Mouse (Mus musculus) megakaryocyte, adult 5-6 weeks (primary cell): ENCODE measurements around the gene Trappc2l. TPM values are rescaled to one million over a fixed set of nuclear protein-coding genes. Genes with fewer than 3 reads are reported as not detected.
"Not testable (repeated sequence)": the region's sequence is repeated elsewhere in the genome, so short reads cannot be mapped to it uniquely, and the experiment has no call there.

Experiments
- ATAC-seq: 2 replicates; pipeline ENCODE4 v1.8.0; 2016; ENCODE audit warnings: mild to moderate bottlenecking, inconsistent platforms; ENCODE audit not compliant: poor library complexity, severe bottlenecking
- total RNA-seq, 2 experiments: library from RNA; stranded (forward) in 1 of 2; stranded (reverse) in 1 of 2; fragments of 153-499, 151-499 nt in 1 of 2; fragments of 221-1000, 200-1000 nt in 1 of 2; gene quantifications; 2 replicates each; pipeline versions ENCODE4 v1.2.3 to v1.2.4; 2015 to 2017

Gene Trappc2l
- total RNA-seq (2015) (85.8 and 88.2 TPM in 2 replicates), total RNA-seq (2017) (33.0 and 37.6 TPM in 2 replicates)

DNA sequence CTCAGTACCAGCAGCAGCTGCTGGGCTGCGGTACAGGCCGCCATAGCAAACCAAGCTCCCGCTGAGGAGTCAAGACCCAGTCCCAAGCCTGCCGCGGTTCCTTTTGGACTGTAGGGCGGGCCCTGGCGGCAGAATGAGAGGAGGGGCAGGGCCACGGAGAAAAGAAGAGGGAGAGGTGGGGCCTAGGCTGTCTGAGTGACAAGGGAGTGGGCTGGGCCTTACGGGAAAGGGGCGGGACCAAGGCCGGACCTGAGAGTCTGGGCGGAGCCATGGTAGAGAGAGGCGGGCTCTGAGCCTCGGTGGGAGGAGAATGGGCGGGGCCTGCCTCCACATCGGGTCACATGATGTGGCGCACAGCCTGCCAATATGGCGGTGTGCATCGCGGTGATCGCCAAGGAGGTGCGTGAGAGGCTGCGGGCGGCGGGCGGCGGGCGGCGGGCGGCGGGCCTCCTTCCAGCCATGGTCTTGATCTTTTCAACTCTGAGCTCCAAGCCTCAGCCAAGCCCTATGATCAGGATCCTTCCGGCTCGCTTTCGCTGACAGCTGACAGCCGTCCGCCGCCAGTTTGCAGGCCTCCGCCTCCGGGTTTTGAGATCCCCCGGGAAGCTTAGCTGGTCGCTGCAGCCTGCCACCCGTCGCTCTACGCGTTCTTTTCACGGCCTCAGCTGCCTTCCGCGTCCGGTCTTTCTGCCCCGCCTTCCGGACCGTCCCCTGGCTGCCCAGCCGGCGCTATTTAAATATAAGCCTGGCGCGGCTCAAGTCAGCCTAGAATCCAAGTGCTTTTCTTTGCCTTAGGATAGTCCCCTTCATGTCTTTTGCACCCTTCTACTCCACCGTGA, at the start of gene Trappc2l, which contains the start of gene Galns:
Gene Trappc2l (plus strand): TSS at position 346 of the 839 bp plus-strand sequence.
Gene Galns (minus strand): TSS at position 169 of the 839 bp plus-strand sequence.
- peak; percentile 97 for ATAC-seq

DNA sequence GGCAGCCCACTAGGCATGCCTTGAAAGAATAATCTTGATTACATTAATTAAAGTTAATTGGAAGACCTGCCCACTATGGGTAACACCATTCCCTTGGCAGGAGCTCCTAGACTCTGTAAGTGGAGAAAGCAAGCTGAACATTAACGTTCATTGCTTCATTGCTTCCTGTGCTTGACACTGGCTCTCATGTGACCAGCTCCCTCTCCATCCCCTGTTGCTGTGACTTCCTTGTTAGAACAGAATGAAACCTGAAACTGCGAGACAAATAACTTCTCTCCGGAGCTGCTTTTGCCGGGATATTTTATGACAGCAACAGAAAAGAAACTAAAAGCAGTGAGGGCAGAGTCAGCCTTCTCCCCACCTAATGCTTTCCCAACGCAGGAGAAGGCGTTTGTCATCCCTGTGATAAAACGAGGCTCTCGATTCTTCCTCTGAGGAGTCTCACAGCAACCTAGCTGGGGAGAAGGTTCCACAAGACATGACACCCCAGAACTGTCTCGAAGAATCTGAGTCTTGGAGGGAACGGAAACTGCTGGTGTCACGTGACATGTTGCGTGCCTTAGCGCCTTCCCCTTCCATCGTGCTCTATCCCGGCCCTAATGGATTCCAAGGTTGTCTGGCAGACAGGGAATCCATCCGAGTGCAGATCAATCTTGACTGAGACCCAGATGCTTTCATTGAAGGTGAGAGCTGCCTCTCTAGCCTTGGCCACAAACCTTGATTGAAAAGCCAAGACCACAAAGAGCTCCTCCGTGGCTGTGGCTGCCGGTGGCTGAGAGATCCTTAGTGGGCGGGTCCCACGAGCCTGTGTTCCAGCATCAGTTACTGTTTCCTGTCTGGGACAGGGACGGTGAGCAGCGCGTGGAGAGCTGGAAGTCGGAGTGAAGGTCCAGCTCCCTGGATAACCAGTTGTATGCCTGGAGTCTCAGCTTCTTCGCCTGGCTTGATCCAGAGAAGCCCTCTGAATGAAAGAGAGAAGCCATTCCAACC, 46.8 kb upstream of the Trappc2l start:
- ATAC-seq: peak; percentile 33

DNA sequence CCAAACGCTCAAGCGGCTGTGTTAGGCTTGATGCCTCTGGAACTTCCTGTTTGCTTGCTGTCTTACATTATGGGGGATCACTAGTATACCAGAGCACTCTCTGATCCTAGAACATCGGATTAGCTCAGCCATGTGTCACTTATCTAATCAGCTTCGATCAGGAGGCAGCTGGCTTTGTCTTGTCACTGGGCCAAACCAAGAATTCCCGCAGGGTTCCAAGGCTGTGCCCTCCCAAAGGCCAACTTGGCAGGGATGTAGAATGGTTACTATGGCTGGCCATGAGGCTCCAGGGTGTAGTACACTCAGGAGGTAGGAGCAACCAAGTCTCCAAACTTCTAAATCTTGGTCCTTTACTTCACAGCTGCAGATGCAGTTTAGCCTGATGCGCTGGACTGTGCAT, 44.7 kb upstream of the Trappc2l start:
- no peak for ATAC-seq

DNA sequence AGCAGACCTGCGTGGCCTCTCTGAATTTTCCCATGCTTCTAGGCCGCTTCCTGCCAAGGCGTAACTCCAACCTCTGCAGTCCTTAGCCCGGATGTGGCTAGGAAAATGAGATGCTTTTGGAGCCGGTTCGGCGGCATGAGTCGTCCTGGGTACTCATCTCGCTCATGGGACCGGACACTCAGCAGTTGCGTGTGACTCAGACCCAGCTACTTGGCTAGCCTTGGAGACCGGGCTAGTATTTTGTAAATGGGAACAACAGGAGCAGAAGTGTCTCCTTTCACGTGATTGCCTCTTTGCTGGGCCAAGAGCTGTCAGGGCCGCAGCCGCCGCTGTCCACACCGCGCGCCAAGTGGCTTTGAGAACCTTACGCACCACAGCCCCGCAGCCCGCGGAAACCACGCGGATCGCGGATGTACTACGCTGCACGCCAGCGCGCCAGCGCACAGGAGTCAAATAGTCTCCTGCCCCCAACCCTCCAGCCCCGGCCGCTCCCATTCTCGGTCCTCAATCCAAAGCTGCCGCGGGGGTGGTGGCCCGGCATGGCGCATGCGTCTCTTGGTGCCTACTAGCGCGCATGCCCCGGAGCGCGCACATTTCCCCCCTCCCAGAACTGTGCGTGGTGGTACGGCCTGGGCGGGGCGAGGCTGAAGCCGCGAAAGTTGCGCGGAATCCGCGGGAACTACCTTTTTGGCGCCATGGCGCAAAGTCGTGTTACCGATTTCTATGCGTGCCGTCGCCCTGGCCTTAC, 43.9 kb upstream of the Trappc2l start, which contains the start of gene Cdt1:
Gene Cdt1 (plus strand): TSS at position 655 of the 748 bp plus-strand sequence.
- peak; percentile 80 for ATAC-seq

DNA sequence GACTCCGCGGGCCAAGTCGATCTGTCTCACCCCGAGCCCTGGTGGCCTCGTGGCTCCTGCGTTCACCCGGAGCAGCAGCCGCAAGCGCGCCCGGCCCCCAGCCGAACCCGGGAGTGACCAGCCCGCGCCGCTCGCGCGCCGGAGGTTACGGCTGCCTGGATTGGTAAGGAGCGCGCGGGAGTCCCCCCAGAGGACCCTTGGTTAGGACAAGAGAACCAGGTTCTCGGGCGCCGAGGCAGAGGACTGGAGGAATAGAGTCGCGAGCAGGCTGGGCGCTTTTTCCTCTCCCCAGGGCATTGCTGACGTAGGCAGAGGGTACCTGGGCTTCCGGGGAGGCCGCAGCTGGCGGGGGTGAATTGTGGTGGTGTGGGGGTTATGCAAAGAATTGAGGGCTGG, 43.3 kb upstream of the Trappc2l start:
- ATAC-seq: no peak

DNA sequence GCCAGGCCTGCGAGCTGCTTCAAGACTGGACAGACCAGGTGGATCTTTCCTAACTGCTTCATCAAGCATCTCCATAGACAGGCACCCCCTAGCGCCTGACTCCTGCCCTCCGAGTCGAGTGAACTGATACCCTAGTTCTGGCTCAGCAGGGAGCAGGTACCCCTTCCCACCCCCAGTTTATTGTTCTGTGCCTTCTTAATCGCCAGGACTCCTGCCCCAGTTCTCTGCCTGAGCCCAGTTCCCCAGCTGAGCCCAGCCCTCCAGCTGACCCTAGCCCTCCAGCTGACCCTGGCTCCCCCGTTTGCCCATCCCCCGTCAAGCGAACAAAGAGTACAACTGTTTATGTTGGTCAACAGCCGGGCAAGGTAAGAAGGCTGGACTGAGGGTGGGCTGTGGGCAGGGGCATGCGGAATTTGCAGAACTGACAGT, 42.5 kb upstream of the Trappc2l start:
- no peak for ATAC-seq

DNA sequence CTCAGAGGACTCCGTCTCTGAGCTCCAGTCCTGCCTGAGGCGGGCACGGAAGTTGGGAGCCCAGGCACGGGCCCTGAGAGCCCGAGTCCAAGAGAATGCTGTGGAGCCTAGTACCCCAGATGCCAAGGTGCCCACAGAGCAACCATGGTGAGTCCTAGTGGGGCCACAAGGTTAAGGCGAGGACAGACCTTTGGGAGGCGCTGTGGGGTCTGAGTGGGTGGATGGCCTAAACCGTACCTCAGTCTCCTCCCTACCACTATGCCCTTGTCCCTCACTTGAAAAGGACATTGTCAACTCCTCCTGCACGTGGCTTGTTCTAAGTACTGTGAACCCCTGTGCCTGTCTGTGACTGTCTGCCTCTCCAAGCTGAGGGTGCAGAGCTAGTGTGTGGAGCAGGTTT, 42.1 kb upstream of the Trappc2l start:
- ATAC-seq: no peak

DNA sequence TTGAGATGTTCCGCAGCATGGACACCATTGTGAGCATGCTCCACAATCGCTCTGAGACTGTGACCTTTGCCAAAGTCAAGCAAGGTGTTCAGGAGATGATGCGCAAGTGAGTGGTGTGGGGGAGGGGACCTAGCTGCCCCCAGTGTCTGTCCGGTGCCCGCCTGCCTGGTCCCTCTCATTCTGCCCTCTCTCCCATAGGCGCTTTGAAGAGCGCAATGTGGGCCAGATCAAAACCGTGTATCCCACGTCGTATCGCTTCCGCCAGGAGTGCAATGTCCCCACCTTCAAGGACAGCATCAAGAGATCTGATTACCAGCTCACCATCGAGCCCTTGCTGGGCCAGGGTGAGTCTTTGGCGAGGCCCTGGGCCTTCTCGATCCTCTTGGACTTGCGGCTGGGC, 41.4 kb upstream of the Trappc2l start:
- ATAC-seq: no peak

DNA sequence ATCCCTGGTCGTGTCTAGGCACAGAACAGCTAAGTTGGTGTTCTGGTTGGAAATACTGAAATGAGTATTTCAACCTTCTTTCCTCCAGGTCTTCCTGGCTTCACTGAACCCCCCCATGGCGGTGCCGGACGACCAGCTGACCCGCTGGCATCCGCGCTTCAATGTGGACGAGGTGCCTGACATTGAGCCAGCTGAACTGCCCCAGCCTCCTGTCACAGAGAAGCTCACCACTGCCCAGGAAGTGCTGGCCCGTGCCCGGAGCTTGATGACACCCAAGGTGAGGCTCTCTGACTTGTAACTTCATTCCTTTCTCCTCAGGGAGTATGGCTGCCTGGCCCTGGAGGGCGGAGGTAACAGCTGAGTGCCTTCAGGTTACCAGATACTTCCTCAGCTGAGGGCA, 40.3 kb upstream of the Trappc2l start:
- no peak for ATAC-seq

DNA sequence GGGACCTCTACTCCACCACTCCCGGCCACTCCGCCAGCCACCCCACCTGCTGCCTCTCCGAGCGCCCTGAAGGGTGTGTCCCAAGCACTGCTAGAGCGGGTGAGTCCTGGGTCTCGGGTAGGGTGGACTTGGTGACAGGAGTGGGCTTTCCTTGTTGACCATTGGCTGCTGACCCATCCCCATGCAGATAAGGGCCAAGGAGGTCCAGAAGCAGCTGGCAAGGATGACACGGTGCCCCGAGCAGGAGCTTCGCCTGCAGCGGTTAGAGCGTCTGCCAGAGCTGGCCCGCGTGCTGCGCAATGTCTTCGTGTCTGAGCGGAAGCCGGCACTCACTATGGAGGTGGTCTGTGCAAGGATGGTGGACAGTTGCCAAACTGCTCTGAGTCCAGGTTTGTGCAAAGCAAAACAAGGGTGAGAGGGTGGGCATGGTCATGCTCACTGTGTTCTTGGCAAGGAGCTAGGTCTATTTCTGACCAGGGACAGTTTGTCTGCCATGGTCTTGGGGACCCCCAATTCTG, 39.6 kb upstream of the Trappc2l start:
- no peak for ATAC-seq

DNA sequence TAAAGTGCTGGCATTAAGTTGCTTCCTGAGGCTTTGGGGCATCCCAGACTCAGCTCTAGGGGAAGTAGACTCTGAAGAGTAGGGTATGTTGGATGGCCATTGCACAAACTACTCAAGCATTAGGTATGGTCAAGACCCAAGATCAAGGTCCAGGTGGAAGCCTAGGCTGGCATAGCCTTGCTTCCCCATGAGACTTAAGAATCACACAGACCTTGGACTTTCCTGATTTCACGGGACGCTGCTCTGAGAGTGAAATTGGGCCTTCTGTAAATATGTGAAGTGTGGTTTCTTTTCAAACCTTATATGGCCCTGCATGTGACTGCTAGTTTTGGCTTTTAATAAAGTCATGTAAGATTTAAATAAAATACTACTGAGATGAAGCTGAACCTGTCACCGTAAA, 38.7 kb upstream of the Trappc2l start:
- no peak for ATAC-seq

DNA sequence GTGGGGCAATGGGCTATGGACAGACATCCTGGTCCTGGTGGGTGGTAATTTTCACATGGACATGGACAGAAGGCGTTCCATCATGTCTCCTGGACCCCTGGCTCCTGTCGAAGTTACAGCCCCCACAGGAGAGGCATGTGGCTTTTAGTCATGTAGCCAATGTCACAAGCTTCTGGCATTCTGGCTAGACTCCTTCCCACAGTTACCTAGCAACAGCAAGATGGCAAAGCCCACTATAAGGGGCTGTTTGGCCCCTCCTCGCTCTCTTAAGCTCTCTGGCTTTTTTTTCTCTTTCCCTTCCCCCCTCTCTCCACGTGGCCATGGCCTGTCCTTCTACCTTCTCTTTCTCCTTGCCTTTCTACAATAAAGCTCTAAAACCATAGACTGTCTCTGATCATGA, 38.3 kb upstream of the Trappc2l start:
- not testable (repeated sequence) for ATAC-seq

DNA sequence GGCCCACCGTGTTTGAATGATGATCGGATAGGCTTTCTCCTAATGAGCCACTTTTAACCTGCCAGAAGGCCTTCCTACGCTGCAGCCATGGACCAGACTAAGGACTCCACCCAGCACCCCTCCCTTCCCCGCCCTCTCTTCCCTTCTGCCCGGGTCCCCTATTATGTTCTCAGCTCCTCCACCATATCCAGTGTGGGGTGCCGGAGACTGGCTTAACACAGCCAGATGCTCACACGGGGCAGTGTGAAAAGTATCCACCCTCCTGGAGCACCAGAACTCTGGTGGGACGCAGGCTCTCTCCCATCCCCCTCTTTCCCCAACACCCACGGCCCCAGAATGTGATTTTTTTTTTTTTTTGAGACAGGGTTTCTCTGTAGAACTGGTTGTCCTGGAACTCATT, 37.9 kb upstream of the Trappc2l start:
- no peak for ATAC-seq

DNA sequence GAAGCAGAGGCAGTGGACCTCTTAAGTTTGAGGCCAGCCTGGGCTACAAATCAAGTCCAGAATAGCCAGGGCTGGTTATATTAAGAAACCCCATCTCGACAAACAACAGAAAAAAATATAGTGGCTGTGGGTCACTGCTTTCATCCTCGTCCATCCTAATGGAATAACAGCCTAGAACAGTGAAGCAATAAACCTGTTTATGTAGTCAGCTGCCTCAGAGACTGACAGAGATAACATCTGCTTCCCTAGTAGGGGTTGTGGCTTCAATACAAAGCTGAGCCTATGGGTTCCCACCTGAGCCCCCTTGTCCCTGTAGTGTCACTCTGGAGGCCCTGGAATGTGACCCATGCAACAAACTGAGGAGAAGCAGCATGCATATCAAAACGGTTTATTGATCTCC, 37.2 kb upstream of the Trappc2l start:
- ATAC-seq: no peak

DNA sequence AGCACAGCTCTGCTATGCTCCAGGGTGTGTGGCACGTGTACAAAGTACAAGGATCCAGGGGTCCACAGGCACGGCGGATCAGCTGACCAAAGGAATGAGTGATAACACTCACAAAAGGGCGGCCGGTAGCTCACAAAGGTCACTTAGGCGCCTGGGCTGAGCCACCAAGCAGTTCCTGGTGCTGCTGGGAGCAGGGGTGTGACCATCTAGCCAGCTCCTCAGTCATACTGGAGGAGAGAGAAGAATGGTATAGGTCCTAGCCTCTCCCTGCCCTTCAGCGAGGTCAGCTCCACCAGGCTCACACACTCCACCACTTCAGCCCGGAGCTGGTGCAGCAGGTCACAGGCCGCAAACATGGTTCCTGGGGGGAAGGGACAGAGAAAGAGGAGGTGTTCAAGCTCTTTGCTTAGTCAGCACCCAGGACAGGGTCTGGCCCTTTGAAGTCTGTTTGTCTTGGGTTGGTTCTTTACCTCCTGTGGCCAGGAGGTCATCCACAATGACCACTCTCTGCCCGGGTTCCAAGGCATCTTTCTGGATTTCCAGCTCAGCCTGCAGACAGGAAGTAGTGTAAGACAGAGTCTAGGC, 36.7 kb upstream of the Trappc2l start:
- no peak for ATAC-seq

DNA sequence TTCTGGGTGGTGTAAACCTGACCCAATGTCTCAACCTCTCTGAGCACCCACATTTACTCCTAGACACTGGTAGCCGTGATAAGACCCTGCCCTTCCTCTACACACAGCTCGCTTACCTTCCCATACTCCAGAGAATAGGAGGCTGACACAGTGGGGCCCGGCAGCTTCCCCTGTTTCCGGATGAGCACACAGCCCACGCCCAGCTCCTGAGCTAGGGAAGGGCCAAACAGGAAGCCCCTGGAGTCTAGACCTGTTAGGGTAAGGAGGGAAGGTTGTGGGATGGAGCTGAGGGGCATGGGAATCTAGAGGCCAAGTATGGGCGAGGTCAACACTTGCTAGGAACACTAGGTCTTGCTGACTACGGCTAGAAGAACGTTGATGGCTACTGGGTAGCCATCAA, 36.2 kb upstream of the Trappc2l start:
- peak; percentile 2; the same call in 1 of the 2 replicates for ATAC-seq

DNA sequence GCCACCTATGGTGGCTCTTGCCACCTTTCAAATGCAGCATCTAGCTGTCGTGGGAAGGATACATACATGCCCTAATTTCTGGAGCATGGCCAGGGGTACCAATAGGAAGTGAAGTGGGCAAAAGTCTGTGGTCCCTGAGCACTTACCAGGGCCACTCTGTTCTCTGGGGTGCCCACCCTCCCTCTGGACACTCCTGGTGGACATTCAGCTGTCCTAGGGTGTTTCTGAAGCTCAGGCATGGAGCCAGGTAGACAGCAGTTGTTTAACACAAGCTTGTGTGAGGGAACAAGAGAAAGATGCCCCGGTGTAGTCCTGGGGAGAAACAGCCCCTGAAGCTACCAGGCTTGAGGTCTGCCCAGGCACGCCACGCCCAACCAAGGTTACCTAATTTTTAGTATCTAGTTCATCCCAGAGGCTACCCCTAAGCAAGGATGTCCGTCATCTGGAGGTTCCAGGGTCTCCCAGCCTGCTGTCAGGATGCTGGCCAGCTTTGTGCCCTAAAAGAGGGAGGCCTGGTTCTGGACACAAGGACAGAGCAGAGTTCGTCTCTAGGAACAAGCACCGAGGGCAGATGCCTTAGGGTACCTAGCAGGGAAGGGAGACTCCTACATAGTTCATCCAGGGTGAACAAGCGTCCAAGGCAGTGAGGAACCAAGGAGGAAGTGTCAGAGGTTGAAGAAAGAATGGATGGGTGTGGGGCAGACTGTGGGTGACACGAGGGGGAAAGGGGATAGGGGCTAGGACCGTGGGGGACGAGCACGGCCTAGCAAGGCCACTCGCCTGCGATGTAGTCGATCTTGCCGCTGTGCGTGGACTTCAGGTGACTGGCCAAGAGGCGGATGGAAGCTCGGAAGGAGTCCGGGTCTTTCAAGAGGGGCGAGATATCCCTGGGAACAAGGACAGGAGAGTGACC, 35.4 kb upstream of the Trappc2l start:
- ATAC-seq: peak; percentile 30

DNA sequence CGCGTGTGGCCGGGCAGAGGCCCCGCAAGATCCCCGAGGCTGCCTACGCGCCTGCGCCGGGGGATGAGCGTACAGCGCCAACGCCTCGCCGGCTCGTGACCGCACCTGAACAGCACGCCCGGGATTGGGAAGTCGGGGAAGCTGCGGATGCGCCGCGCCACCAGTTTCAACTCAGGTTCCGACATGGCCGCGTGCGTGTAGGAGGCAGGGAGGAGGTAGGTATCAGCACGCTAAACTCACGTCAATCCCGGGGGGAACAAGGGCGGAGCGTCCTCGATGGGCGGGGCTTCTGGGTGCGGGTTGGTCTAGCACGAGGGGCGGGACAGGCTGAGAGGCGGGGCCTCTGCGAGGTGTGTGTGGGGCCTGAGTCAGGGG, 34.8 kb upstream of the Trappc2l start, which contains the start of gene Aprt:
Gene Aprt (minus strand): TSS at position 262 of the 375 bp plus-strand sequence.
- ATAC-seq: peak; percentile 90

DNA sequence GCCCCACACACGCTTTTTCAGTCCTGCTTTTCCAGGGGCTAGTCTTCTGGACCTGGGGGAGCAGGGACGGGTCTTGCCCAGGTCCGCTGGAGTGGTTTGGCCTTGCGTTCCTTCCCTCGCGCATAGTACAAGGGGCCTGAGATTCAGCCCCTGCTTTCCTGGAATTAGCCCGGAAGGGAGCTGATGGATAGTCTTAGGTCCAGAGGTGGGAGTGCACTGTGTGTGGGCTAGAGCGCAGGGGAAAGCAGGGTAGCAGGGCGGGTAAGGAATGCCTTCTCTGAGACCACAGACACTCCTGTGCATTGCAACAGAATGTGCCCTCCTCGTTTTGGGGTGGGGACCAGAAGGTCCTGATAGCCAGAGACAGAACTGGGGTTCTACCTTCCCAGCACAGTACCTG, 34.3 kb upstream of the Trappc2l start:
- no peak for ATAC-seq
